Mouse (Mus musculus) T-cell, adult 66 days (primary cell): ENCODE data around the gene Pth2r. TPM values are rescaled to one million over a fixed set of nuclear protein-coding genes. Genes with fewer than 3 reads are reported as not detected.

ENCODE experiments used
- total RNA-seq, 2 experiments: library from RNA; stranded (reverse); gene quantifications; 3 replicates in 1 of 2; 4 replicates in 1 of 2; pipeline ENCODE4 v1.2.4; 2023

Pth2r gene
- total RNA-seq, result not detected

DNA sequence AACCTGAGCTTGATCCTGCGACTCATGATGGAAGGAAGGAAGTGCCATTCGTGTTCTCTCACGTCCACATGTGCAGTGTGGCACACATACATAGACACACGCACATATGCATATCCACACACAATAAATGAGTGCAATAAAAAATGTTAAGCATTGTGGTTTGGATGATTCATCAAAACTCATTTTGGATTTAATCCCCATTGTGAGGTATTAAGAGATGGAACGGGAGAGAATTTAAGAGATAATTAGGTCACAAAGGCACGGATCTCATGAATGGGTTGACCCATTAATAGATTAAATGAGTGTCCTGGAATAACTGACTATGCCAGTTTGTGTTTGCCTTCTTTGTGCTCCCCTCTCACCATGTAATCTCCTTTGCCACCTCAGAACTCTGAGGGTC, at the start of gene Pth2r:
Gene Pth2r (plus strand): TSS at position 301 of the 400 bp plus-strand sequence.

Other genes starting within 250 kb of the Pth2r start
- gene Akr1cl, start 249.3 kb upstream of the Pth2r start, total RNA-seq, result not detected
- gene Cryge, start 230.9 kb upstream of the Pth2r start, total RNA-seq, result not detected
- gene Crygd, start 218.6 kb upstream of the Pth2r start, total RNA-seq, result not detected
- not detected for gene Crygc, start 208.4 kb upstream of the Pth2r start, total RNA-seq
- gene Crygb, start 199.8 kb upstream of the Pth2r start, total RNA-seq, result not detected
- gene Cryga, start 178.7 kb upstream of the Pth2r start, total RNA-seq, result not detected
- gene Gm28845, start 162.5 kb upstream of the Pth2r start, total RNA-seq, result not detected
- gene D630023F18Rik, start 158.8 kb upstream of the Pth2r start, total RNA-seq, result not detected
- gene Idh1, start 95.6 kb upstream of the Pth2r start, total RNA-seq, result 1 to 10 TPM; 3.3 to 5.1 TPM
- gene Pikfyve, start 95.4 kb upstream of the Pth2r start, total RNA-seq, result 10 to 100 TPM; 39.0 to 44.0 TPM